Mouse (Mus musculus) hindbrain, embryonic 16.5 days (tissue): ENCODE measurements around the gene Nup37. TPM values are rescaled to one million over a fixed set of nuclear protein-coding genes. Genes with fewer than 3 reads are reported as not detected.
A peak's percentile ranks its signal among the peaks of the same experiment; 100 is the strongest.

Experiments
- ATAC-seq: fragments of 200-750 bp; cut with Nextera tagmentation; 2 replicates; pipeline ENCODE4 v1.8.0; 2017; ENCODE audit warnings: moderate TSS enrichment, moderate library complexity
- H3K27ac ChIP-seq: fragments of 300-500 bp; sonication (generic); 2 replicates; pipeline ENCODE4 v1.5.1; 2014; ENCODE audit warnings: low read depth, mild to moderate bottlenecking, control low read depth, low read length, moderate library complexity
- H3K27me3 ChIP-seq: fragments of 300-500 bp; sonication (generic); replicated peaks from 2 replicates; pipeline ENCODE4 v1.6.1; 2014; ENCODE audit warnings: low read length; ENCODE audit not compliant: control insufficient read depth, insufficient read depth
- H3K36me3 ChIP-seq: fragments of 300-500 bp; sonication (generic); 2 replicates; pipeline ENCODE4 v1.6.1; 2014; ENCODE audit warnings: mild to moderate bottlenecking, low read length, moderate library complexity, mixed read lengths; ENCODE audit not compliant: control insufficient read depth, insufficient read depth
- H3K4me1 ChIP-seq: fragments of 300-500 bp; sonication (generic); 2 replicates; pipeline ENCODE4 v1.6.1; 2014; ENCODE audit warnings: low read depth, low read length; ENCODE audit not compliant: control insufficient read depth, insufficient read depth
- H3K4me2 ChIP-seq: fragments of 300-500 bp; sonication (generic); 2 replicates; pipeline ENCODE4 v1.6.1; 2014; ENCODE audit warnings: mild to moderate bottlenecking, low read length, control low read depth, moderate library complexity
- H3K4me3 ChIP-seq: fragments of 300-500 bp; sonication (generic); 2 replicates; pipeline ENCODE4 v1.5.1; 2014; ENCODE audit warnings: mild to moderate bottlenecking, low read length, control low read depth, moderate library complexity
- H3K9ac ChIP-seq: fragments of 300-500 bp; sonication (generic); 2 replicates; pipeline ENCODE4 v1.6.1; 2014; ENCODE audit warnings: low read depth, mild to moderate bottlenecking, control low read depth, low read length, moderate library complexity
- H3K9me3 ChIP-seq: fragments of 300-500 bp; sonication (generic); 2 replicates; pipeline ENCODE4 v1.6.1; 2014; ENCODE audit warnings: mild to moderate bottlenecking, low read length, moderate library complexity; ENCODE audit not compliant: control insufficient read depth
- WGBS: fragments of 180-500 bp; shearing (Covaris S2); extraction: QIAGEN DNeasy Blood & Tissue Kit; methylation state at CpG from one replicate; pipeline ENCODE4 v1.1.7; 2014; 5-methylcytosine and 5-hydroxymethylcytosine counted together
- polyA plus RNA-seq: library from polyadenylated mRNA; unstranded; fragments of >200 nt; fragmentation: Nextera tagmentation; extraction: Ambion mirVana; gene quantifications from 2 replicates; pipeline ENCODE4 v1.2.1, GENCODE M21; 2015

Gene Nup37
- polyA plus RNA-seq, 1 experiment from 2014 or later = 23.4 TPM

DNA sequence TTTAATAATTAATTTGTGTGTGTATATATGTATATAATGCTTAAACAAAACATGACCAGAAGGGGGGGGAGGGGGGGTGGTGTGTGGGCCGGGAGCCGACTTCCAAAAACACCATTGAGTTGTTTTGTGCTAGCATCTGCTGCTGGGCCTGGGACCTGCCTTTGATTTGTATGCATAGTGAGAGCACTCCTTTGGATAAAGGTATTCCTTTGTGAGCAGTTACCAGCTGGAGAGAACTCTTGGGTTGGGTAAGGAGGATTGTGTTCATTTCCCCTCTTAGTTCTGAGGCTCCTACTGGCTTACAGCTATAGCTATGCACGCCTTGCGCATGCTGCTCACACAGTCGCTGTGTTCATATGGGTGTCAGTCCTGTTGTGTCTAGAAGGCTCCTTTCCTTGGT, 15.9 kb downstream of the Nup37 start:
- no peak overlapping the region for H3K9ac ChIP-seq
- ATAC-seq = no peak
- WGBS = 89% methylated on average over 5 of the region's 5 CpGs
- no peaks in the 10 kb centered on the region for H3K4me1 ChIP-seq
- H3K4me3 ChIP-seq = no peak overlapping the region
- no peaks in the 10 kb centered on the region for H3K9me3 ChIP-seq
- H3K27me3 ChIP-seq = no peaks in the 10 kb centered on the region
- H3K36me3 ChIP-seq = peaks cover 9% of the 10 kb centered on the region
- H3K27ac ChIP-seq = no peak overlapping the region
- no peak overlapping the region for H3K4me2 ChIP-seq

GRCm38 (mm10) chr10:88166158-88166557, 19.4 kb downstream of the Nup37 start:
- no peak overlapping the region for H3K27ac ChIP-seq
- ATAC-seq = no peak
- no peaks in the 10 kb centered on the region for H3K9me3 ChIP-seq
- no peak overlapping the region for H3K4me2 ChIP-seq
- no peaks in the 10 kb centered on the region for H3K4me1 ChIP-seq
- H3K36me3 ChIP-seq = peaks cover 7% of the 10 kb centered on the region
- no peaks in the 10 kb centered on the region for H3K27me3 ChIP-seq
- no peak overlapping the region for H3K9ac ChIP-seq
- WGBS = 96% methylated on average over 3 of the region's 3 CpGs
- H3K4me3 ChIP-seq = no peak overlapping the region

GRCm38 (mm10) chr10:88167438-88168077, 20.8 kb downstream of the Nup37 start:
- no peak for ATAC-seq
- peaks cover 2% of the 10 kb centered on the region; the same call in 1 of the 2 replicates for H3K36me3 ChIP-seq
- no peak overlapping the region for H3K27ac ChIP-seq
- no peaks in the 10 kb centered on the region for H3K9me3 ChIP-seq
- H3K4me1 ChIP-seq = no peaks in the 10 kb centered on the region
- no peak overlapping the region for H3K4me2 ChIP-seq
- no peak overlapping the region for H3K4me3 ChIP-seq
- H3K27me3 ChIP-seq = no peaks in the 10 kb centered on the region
- 80% methylated on average over 7 of the region's 7 CpGs for WGBS
- no peak overlapping the region for H3K9ac ChIP-seq

GRCm38 (mm10) chr10:88200541-88200940, 53.7 kb downstream of the Nup37 start:
- H3K27me3 ChIP-seq = no peaks in the 10 kb centered on the region
- H3K9me3 ChIP-seq = no peaks in the 10 kb centered on the region
- ATAC-seq = peak; percentile 71
- H3K4me2 ChIP-seq = peak overlapping the region; percentile 75
- peak overlapping the region; percentile 75 for H3K4me3 ChIP-seq
- 21% methylated on average over 4 of the region's 4 CpGs for WGBS
- peaks cover 4% of the 10 kb centered on the region for H3K4me1 ChIP-seq
- H3K27ac ChIP-seq = no peak overlapping the region
- H3K9ac ChIP-seq = peak overlapping the region; percentile 93; the same call in 1 of the 2 replicates
- H3K36me3 ChIP-seq = no peaks in the 10 kb centered on the region

DNA sequence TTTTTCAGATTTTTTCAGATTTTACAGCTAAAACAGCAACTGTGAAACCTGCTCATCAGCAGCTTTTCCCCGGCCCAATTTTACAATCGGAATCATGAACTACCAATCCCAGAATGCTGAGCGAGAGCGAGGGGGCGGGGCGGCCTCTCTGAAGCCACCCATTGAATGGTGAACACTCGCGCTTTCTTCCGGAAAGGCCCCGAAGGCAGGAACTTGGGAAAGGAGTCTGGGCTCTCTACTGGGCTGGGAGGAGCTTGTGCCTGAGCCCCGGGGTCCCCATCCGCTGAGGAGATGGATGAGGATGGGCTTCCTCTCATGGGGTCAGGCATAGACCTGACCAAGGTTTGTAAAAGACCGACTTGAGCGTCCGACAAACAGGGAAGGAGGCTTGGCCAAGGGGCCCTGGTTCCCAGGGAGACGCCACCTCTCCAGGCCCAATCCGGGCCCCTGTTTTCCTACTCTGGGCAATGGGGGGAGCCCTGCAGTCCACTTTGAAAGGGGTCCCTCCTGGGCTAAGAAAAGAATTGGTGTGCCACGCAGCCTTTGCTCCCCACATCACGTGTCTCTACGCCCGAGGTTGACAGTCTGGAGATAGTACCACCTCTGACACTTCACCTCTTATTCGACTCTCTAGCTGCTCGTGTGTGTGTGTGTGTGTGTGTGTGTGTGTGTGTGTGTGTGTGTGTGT, 54.3 kb downstream of the Nup37 start, which contains the start of gene Washc3:
TSS of gene Washc3 (plus strand) at position 143 of the 688 bp plus-strand sequence.
- Histone ChIP-seq H3K9ac (peak within 1 kb of the TSS; percentile 93), H3K4me1 (peaks cover 4% of the 10 kb centered on the region), H3K9me3 (no peaks in the 10 kb centered on the region), H3K36me3 (no peaks in the 10 kb centered on the region), H3K4me2 (peak within 1 kb of the TSS; percentile 75), H3K4me3 (peak within 1 kb of the TSS; percentile 75), H3K27ac (peak within 1 kb of the TSS; percentile 87), H3K27me3 (no peaks in the 10 kb centered on the region)
- WGBS = under 1% methylated on average over 23 of the region's 23 CpGs
- ATAC-seq = peak; percentile 100

GRCm38 (mm10) chr10:88201650-88202049, 54.9 kb downstream of the Nup37 start:
- Histone ChIP-seq H3K4me1 (peaks cover 4% of the 10 kb centered on the region), H3K4me3 (peak overlapping the region; percentile 75), H3K36me3 (no peaks in the 10 kb centered on the region), H3K27me3 (no peaks in the 10 kb centered on the region), H3K4me2 (peak overlapping the region; percentile 75), H3K9me3 (no peaks in the 10 kb centered on the region), H3K9ac (peak overlapping the region; percentile 93), H3K27ac (peak overlapping the region; percentile 87)
- ATAC-seq = no peak; the same call in 1 of the 2 replicates
- WGBS = 78% methylated on average over 13 of the region's 13 CpGs

- Histone ChIP-seq H3K9me3 (no peaks in the 10 kb centered on the region), H3K9ac (no peak overlapping the region), H3K27me3 (no peaks in the 10 kb centered on the region), H3K36me3 (no peaks in the 10 kb centered on the region), H3K4me2 (no peak overlapping the region), H3K4me3 (no peak overlapping the region), H3K4me1 (peaks cover 4% of the 10 kb centered on the region), H3K27ac (no peak overlapping the region)
- ATAC-seq = no peak
- WGBS = 95% methylated on average over 8 of the region's 8 CpGs
Measured at GRCm38 (mm10) chr10:88202581-88202980, 55.8 kb downstream of the Nup37 start.

DNA sequence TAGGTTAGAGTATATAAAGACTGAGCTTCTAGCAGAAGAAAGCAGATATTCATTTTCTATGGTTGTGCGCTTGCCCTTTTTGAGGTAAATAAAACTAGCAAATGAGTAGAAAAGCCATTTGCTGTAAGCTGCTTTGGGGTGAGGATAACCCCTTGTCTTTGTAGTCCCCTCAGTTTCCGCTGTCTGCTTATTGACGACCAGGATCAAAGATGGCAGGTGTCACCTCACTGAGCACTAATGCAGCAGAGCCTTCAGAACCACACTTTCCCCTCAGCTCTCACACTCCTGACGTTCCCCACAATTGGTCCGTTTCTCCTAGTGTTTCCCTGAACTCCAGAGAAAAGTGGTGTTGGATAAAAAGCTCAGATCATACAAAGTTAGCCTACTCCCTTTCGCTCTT, 56.4 kb downstream of the Nup37 start:
- ATAC-seq = no peak
- WGBS = 95% methylated on average over 6 of the region's 6 CpGs
- peaks cover 4% of the 10 kb centered on the region for H3K4me1 ChIP-seq

DNA sequence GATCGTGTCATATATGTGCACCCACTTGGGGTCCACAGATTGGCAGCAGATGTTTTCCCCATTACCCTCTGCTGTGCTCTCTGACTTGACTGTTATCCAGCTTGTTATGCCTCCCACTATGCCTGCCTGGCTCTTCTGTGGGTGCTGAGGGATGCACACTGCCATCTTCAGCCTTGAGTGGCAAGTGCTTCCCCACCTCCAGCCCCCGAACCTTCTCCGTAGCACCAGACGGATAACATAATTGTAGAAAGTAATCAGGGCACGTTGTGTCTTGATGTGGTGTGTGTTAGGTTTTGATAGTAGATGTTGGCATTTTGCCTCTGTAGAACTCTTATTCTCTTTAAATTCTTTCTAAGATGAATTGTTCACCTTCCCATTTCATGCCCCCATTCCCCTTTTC, 65.9 kb downstream of the Nup37 start:
- Histone ChIP-seq H3K4me1 (no peaks in the 10 kb centered on the region), H3K4me3 (no peak overlapping the region), H3K27me3 (no peaks in the 10 kb centered on the region), H3K9ac (no peak overlapping the region), H3K36me3 (peaks cover 2% of the 10 kb centered on the region; the same call in 1 of the 2 replicates), H3K27ac (no peak overlapping the region), H3K9me3 (no peaks in the 10 kb centered on the region), H3K4me2 (no peak overlapping the region)
- WGBS = 88% methylated on average over 5 of the region's 5 CpGs
- no peak for ATAC-seq

More for the DNA sequence above, 56.4 kb downstream of the Nup37 start:
- Histone ChIP-seq H3K27ac (no peak overlapping the region), H3K4me2 (no peak overlapping the region), H3K9me3 (no peaks in the 10 kb centered on the region), H3K9ac (no peak overlapping the region), H3K36me3 (no peaks in the 10 kb centered on the region), H3K27me3 (no peaks in the 10 kb centered on the region), H3K4me3 (no peak overlapping the region)
